In the genomic region with DNA sequence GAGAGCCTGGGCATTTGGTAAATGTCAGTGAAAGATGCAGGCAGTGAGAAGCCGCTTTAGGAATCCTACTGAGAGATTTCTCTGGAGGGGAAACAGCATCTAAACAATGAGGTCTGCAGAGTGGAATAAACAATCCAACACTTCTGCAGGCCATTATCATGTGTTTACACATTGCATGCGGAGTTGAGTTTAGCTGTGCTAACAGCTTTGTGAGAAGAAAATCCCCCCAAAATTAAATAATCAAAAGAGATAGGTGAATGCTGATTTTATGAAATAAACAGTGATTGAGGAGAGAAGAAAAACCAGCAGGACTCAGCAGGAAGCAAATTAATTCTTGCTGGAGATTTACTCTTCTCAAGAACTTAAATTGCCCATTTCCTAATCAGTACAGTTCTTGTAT, we compare ENCODE assay signal across 18 mouse cellular contexts.
A peak's percentile ranks its signal among the peaks of the same experiment; 100 is the strongest.
DNase-seq lines count a peak whose midpoint lies in the region; ATAC-seq and TF ChIP-seq lines count a peak whose summit lies in the region.
"Had no signal": no experiment of that assay in that cellular context is flagged by ENCODE, and none has a peak within 500 bp of the region (broad histone marks: within the 10 kb centered on the region; RNA-seq: fewer than 3 reads in every experiment).

No protein-coding gene starts in this region.

- H3K9me3 ChIP-seq in neural tube, embryonic 13.5 days = no peaks in the 10 kb centered on the region
- H3K9me3 ChIP-seq in forebrain, embryonic 16.5 days (ENCODE audit: control insufficient read depth, low read length) = no peaks in the 10 kb centered on the region; the same call in 1 of the 2 replicates
- 0 out of 2 replicates have a peak, but pooled peaks cover 5% of the 10 kb centered on the region for H3K9me3 ChIP-seq in hindbrain, postnatal 0 days (ENCODE audit: low read length)
- H3K9me3 ChIP-seq: embryonic facial prominence, embryonic 12.5 days; intestine, embryonic 15.5 days; limb, embryonic 10.5 days; stomach, embryonic 15.5 days had no signal

- 19% methylated on average over 2 of the region's 2 CpGs for WGBS in neural tube, embryonic 13.5 days
- 3% methylated on average over 2 of the region's 2 CpGs for WGBS in forebrain, embryonic 16.5 days
- WGBS in hindbrain, postnatal 0 days = 13% methylated on average over 2 of the region's 2 CpGs

- DNase-seq in neural tube, embryonic 10.5 days (ENCODE audit: extremely low spot score, low spot score) = no peak
- DNase-seq in hindbrain, postnatal 0 days (ENCODE audit: low spot score) = peak; percentile 27
- no peak for DNase-seq in adrenal gland, postnatal 36 days
- no peak for DNase-seq in left cerebral cortex, adult 8-10 months (ENCODE audit: low spot score in 2 of 2)
- no peak for DNase-seq in layer of hippocampus, adult 8-10 months (ENCODE audit: low spot score in 2 of 2)
- DNase-seq: gastrocnemius, postnatal 10 days; heart, postnatal 10 days; spleen, adult 18-20 months had no signal

- no peaks in the 10 kb centered on the region for H3K27me3 ChIP-seq in neural tube, embryonic 13.5 days
- no peaks in the 10 kb centered on the region for H3K27me3 ChIP-seq in forebrain, embryonic 16.5 days (replicated peaks; ENCODE audit: control insufficient read depth, insufficient read depth, low read length)
- no peaks in the 10 kb centered on the region for H3K27me3 ChIP-seq in hindbrain, postnatal 0 days (ENCODE audit: insufficient read depth, low read length)
- H3K27me3 ChIP-seq: embryonic facial prominence, embryonic 12.5 days; intestine, embryonic 15.5 days; stomach, embryonic 15.5 days had no signal

- ATAC-seq in neural tube, embryonic 13.5 days (ENCODE audit: low read depth) = no peak
- ATAC-seq in forebrain, embryonic 16.5 days = 0 out of 2 replicates have a peak, but pooled peaks have one; percentile 7
- ATAC-seq in hindbrain, postnatal 0 days = no peak
- ATAC-seq in cerebellum, adult (ENCODE audit: insufficient number of reproducible peaks, low FRiP score, low TSS enrichment) = no peak
- ATAC-seq: intestine, embryonic 15.5 days had no signal

- peak overlapping the region; percentile 83 for H3K27ac ChIP-seq in neural tube, embryonic 13.5 days (replicated peaks)
- peak overlapping the region; percentile 87 for H3K27ac ChIP-seq in forebrain, embryonic 16.5 days (ENCODE audit: low read length)
- H3K27ac ChIP-seq in hindbrain, postnatal 0 days = peak overlapping the region; percentile 37; the same call in 1 of the 2 replicates
- H3K27ac ChIP-seq: embryonic facial prominence, embryonic 12.5 days; intestine, embryonic 15.5 days; kidney, postnatal 0 days; limb, embryonic 10.5 days; liver, embryonic 14.5 days; stomach, embryonic 15.5 days had no signal

- H3K4me2 ChIP-seq in neural tube, embryonic 13.5 days = peak overlapping the region; percentile 29; the same call in 1 of the 2 replicates
- H3K4me2 ChIP-seq in forebrain, embryonic 16.5 days (ENCODE audit: low read length) = peak overlapping the region; percentile 41; the same call in 1 of the 2 replicates
- H3K4me2 ChIP-seq in hindbrain, postnatal 0 days (ENCODE audit: low read depth, low read length) = no peak overlapping the region
- H3K4me2 ChIP-seq: embryonic facial prominence, embryonic 12.5 days; intestine, embryonic 15.5 days; stomach, embryonic 15.5 days had no signal

- H3K36me3 ChIP-seq in neural tube, embryonic 13.5 days = no peaks in the 10 kb centered on the region
- H3K36me3 ChIP-seq in forebrain, embryonic 16.5 days (ENCODE audit: control insufficient read depth, insufficient read depth) = no peaks in the 10 kb centered on the region
- H3K36me3 ChIP-seq in hindbrain, postnatal 0 days (ENCODE audit: insufficient read depth, low read length) = no peaks in the 10 kb centered on the region
- H3K36me3 ChIP-seq: embryonic facial prominence, embryonic 12.5 days; G1E; intestine, embryonic 15.5 days; limb, embryonic 10.5 days; stomach, embryonic 15.5 days had no signal

- peaks cover 37% of the 10 kb centered on the region for H3K4me1 ChIP-seq in neural tube, embryonic 13.5 days (replicated peaks)
- peaks cover 28% of the 10 kb centered on the region for H3K4me1 ChIP-seq in forebrain, embryonic 16.5 days (replicated peaks; ENCODE audit: control insufficient read depth, insufficient read depth, low read length)
- peaks cover 22% of the 10 kb centered on the region for H3K4me1 ChIP-seq in hindbrain, postnatal 0 days (ENCODE audit: insufficient read depth, low read length)
- H3K4me1 ChIP-seq: embryonic facial prominence, embryonic 12.5 days had no signal

- H3K4me3 ChIP-seq in neural tube, embryonic 13.5 days = no peak overlapping the region
- no peak overlapping the region for H3K4me3 ChIP-seq in forebrain, embryonic 16.5 days (replicated peaks; ENCODE audit: low read length)
- H3K4me3 ChIP-seq in hindbrain, postnatal 0 days (ENCODE audit: low read length) = no peak overlapping the region
- H3K4me3 ChIP-seq: embryonic facial prominence, embryonic 12.5 days; intestine, embryonic 15.5 days; limb, embryonic 10.5 days; stomach, embryonic 15.5 days had no signal

- H3K9ac ChIP-seq in neural tube, embryonic 13.5 days = no peak overlapping the region
- no peak overlapping the region for H3K9ac ChIP-seq in forebrain, embryonic 16.5 days (replicated peaks; ENCODE audit: low read depth, low read length)
- H3K9ac ChIP-seq in hindbrain, postnatal 0 days (replicated peaks; ENCODE audit: low read length) = no peak overlapping the region
- H3K9ac ChIP-seq: embryonic facial prominence, embryonic 12.5 days; intestine, embryonic 15.5 days; liver, embryonic 14.5 days; stomach, embryonic 15.5 days had no signal

- no peak for TF ChIP-seq CTCF in hindbrain, postnatal 0 days (IDR thresholded peaks at IDR 0.05; ENCODE audit: low read depth)

Comparison
In these comparisons a context has a peak if more than half of its experiments do, and no peak if none do; other contexts are left out.
1. H3K27ac ChIP-seq: peak in every context shown above with its lines; median percentile 87 in forebrain, embryonic 16.5 days; 83 in neural tube, embryonic 13.5 days; 37 in hindbrain, postnatal 0 days.